Comparison of ENCODE assay signal across 8 mouse cellular contexts in the genomic region with DNA sequence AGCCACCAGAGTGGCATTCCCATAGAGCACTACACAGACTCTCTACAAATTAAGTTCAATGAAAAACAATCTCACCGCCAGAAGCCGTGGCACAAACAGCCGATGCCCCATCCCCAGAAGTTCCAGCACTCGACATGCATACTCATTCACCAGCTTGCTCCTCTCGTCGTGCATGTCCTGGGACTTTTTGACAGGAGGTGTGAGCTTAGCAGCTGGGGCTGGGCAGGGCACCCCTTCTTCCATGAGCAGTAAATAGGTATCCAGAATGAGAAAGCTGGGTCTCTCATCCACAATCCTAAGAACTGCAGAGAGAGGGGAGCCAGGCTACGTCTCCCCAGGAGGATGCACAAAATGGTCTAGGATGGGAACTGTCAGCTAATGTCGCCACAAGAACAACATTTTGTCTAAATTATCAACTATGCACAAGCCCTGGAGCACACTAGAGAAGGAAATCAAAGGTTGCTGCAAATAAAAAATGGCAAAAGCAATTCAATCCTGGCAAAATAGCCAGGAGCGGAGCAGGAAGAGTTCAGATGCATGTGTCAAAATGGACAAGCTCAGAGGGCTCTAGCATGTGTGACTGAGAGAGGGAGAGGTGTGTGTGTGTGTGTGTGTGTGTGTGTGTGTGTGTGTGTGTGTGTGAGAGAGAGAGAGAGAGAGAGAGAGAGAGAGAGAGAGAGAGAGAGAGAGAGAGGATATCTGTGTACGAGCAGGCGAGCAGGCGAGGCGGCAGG.
A peak's percentile ranks its signal among the peaks of the same experiment; 100 is the strongest.
DNase-seq lines count a peak whose midpoint lies in the region; ATAC-seq and TF ChIP-seq lines count a peak whose summit lies in the region.

No protein-coding gene starts in this region.

- no peaks in the 10 kb centered on the region for H3K27me3 ChIP-seq in lung, postnatal 0 days (replicated peaks; ENCODE audit: insufficient read depth, low read length)
- no peaks in the 10 kb centered on the region for H3K27me3 ChIP-seq in hindbrain, postnatal 0 days (ENCODE audit: insufficient read depth, low read length)
- no peaks in the 10 kb centered on the region for H3K27me3 ChIP-seq in midbrain, embryonic 13.5 days

- TF ChIP-seq EP300 in lung, postnatal 0 days (IDR thresholded peaks at IDR 0.05) = no peak

- no peaks in the 10 kb centered on the region for H3K36me3 ChIP-seq in lung, postnatal 0 days (ENCODE audit: insufficient read depth, low read length)
- no peaks in the 10 kb centered on the region for H3K36me3 ChIP-seq in hindbrain, postnatal 0 days (ENCODE audit: insufficient read depth, low read length)
- no peaks in the 10 kb centered on the region for H3K36me3 ChIP-seq in midbrain, embryonic 13.5 days

- TF ChIP-seq CTCF in lung, postnatal 0 days (IDR thresholded peaks at IDR 0.05) = no peak
- no peak for TF ChIP-seq CTCF in hindbrain, postnatal 0 days (IDR thresholded peaks at IDR 0.05; ENCODE audit: low read depth)

- peak overlapping the region; percentile 53 for H3K4me2 ChIP-seq in lung, postnatal 0 days (replicated peaks; ENCODE audit: low read depth, low read length)
- peak overlapping the region; percentile 77 for H3K4me2 ChIP-seq in hindbrain, postnatal 0 days (ENCODE audit: low read depth, low read length)
- H3K4me2 ChIP-seq in midbrain, embryonic 13.5 days (replicated peaks) = peak overlapping the region; percentile 76

- no peak for DNase-seq in lung, postnatal 0 days (ENCODE audit: low spot score)
- no peak for DNase-seq in lung, adult 18-20 months
- peak; percentile 11 for DNase-seq in embryo, embryonic 9.5 days (ENCODE audit: extremely low spot score)
- DNase-seq in hindbrain, postnatal 0 days (ENCODE audit: low spot score) = peak; percentile 48
- DNase-seq in gastrocnemius, adult 18-20 months (ENCODE audit: low spot score) = no peak
- DNase-seq in kidney, adult 11 months = no peak

- H3K9ac ChIP-seq in lung, postnatal 0 days (replicated peaks; ENCODE audit: low read depth) = no peak overlapping the region
- H3K9ac ChIP-seq in hindbrain, postnatal 0 days (replicated peaks; ENCODE audit: low read length) = peak overlapping the region; percentile 83
- H3K9ac ChIP-seq in midbrain, embryonic 13.5 days (replicated peaks) = peak overlapping the region; percentile 74

- no peak for ATAC-seq in lung, postnatal 0 days
- peak; percentile 31; the same call in 1 of the 2 replicates for ATAC-seq in hindbrain, postnatal 0 days
- peak; percentile 40 for ATAC-seq in midbrain, embryonic 13.5 days
- no peak for ATAC-seq in inflammation-experienced regulatory T-cells, adult 6 months

- 21% methylated on average over 13 of the region's 13 CpGs for WGBS in lung, postnatal 0 days
- WGBS in hindbrain, postnatal 0 days = 7% methylated on average over 13 of the region's 13 CpGs
- WGBS in midbrain, embryonic 13.5 days = 14% methylated on average over 13 of the region's 13 CpGs

- H3K4me3 ChIP-seq in lung, postnatal 0 days (ENCODE audit: low read depth, low read length) = peak overlapping the region; percentile 17; the same call in 1 of the 2 replicates
- H3K4me3 ChIP-seq in hindbrain, postnatal 0 days (ENCODE audit: low read length) = peak overlapping the region; percentile 61
- peak overlapping the region; percentile 53 for H3K4me3 ChIP-seq in midbrain, embryonic 13.5 days (replicated peaks)

- H3K9me3 ChIP-seq in lung, postnatal 0 days (ENCODE audit: low read length) = no peaks in the 10 kb centered on the region
- H3K9me3 ChIP-seq in hindbrain, postnatal 0 days (ENCODE audit: low read length) = no peaks in the 10 kb centered on the region
- H3K9me3 ChIP-seq in midbrain, embryonic 13.5 days = no peaks in the 10 kb centered on the region

- no peak overlapping the region for H3K27ac ChIP-seq in lung, postnatal 0 days (ENCODE audit: low read length)
- H3K27ac ChIP-seq in hindbrain, postnatal 0 days = peak overlapping the region; percentile 76
- peak overlapping the region; percentile 94 for H3K27ac ChIP-seq in midbrain, embryonic 13.5 days

- 0 out of 2 replicates have a peak, but pooled peaks cover 3% of the 10 kb centered on the region for H3K4me1 ChIP-seq in lung, postnatal 0 days (ENCODE audit: insufficient read depth, low read depth, low read length)
- H3K4me1 ChIP-seq in hindbrain, postnatal 0 days (ENCODE audit: insufficient read depth, low read length) = no peaks in the 10 kb centered on the region
- H3K4me1 ChIP-seq in midbrain, embryonic 13.5 days (replicated peaks) = peaks cover 28% of the 10 kb centered on the region

Comparison
In these comparisons a context has a peak if more than half of its experiments do, and no peak if none do; other contexts are left out.
1. ATAC-seq: peak in hindbrain, postnatal 0 days (single experiment) and midbrain, embryonic 13.5 days (single experiment); none in lung, postnatal 0 days (single experiment) and inflammation-experienced regulatory T-cells, adult 6 months (single experiment).
2. DNase-seq: peak in embryo, embryonic 9.5 days (single experiment) and hindbrain, postnatal 0 days (single experiment); none in lung, postnatal 0 days (single experiment), lung, adult 18-20 months (0 of 2), gastrocnemius, adult 18-20 months (single experiment) and kidney, adult 11 months (single experiment).
3. Peak in every context shown above with its lines, with median percentiles within 50 percentile points of each other: H3K4me2 ChIP-seq and H3K4me3 ChIP-seq.